Mouse (Mus musculus): ENCODE results near the gene Sept5.

DNA sequence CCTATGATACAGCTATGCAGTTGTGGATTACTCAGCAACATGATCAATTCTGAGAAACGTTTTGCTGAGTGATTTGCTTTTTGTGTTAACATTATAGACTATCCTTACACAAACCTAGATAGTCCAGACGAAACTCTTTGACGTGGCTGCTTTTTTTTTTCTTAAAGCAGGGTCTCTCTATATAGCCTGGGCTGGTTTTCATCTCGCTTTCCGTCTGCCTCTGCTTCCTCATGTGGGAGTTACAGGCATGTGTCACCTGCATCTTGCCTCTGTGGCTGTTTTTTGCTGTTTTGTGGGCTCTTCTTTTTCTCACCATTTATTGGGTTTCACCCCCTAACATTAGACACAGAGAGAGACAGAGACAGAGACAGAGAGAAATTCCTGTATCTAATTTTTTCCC, 42.3 kb upstream of the Sept5 start:
- TF ChIP-seq CTCF (IDR thresholded peaks at IDR 0.05; ENCODE audit: low read depth), result no peak
- no peak for TF ChIP-seq EP300 (IDR thresholded peaks at IDR 0.05; ENCODE audit: low read depth)

Data from heart, postnatal 0 days (tissue).